14 mouse cellular contexts compared by ENCODE assay signal in the genomic region with DNA sequence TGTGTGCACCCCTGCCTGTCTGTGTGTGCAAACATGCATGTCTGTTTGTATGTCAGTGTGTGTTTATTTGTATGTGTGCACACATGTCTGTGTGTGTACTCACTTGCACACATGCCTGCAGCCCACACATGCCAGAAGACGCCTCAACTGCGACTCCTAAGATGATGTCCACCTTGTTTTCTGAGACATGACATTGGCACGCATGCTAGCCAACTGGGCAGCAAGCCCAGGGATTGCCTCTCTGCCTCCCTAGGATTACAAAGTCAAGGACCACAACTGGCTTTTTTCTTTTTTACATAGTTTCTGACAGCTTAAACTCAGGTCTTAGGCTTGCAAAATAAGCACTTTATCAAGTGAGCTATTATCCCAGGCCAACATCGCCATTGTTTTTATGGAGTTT. TPM values are rescaled to one million over a fixed set of nuclear protein-coding genes. Genes with fewer than 3 reads are reported as not detected.
DNase-seq lines count a peak whose midpoint lies in the region; ATAC-seq and TF ChIP-seq lines count a peak whose summit lies in the region.
"Had no signal": no experiment of that assay in that cellular context is flagged by ENCODE, and none has a peak within 500 bp of the region (broad histone marks: within the 10 kb centered on the region; RNA-seq: fewer than 3 reads in every experiment).

No protein-coding gene starts in this region.

- 60% methylated on average over 4 of the region's 4 CpGs for WGBS in heart, postnatal 0 days
- 88% methylated on average over 4 of the region's 4 CpGs for WGBS in midbrain, embryonic 11.5 days
- WGBS in midbrain, embryonic 16.5 days: 71% methylated on average over 4 of the region's 4 CpGs
- WGBS in embryonic facial prominence, embryonic 15.5 days: 59% methylated on average over 4 of the region's 4 CpGs
- 52% methylated on average over 4 of the region's 4 CpGs for WGBS in stomach, embryonic 16.5 days

- H3K36me3 ChIP-seq in heart, postnatal 0 days (replicated peaks; ENCODE audit: control insufficient read depth, insufficient read depth, low read length): no peaks in the 10 kb centered on the region
- no peaks in the 10 kb centered on the region for H3K36me3 ChIP-seq in midbrain, embryonic 11.5 days (ENCODE audit: control insufficient read depth, insufficient read depth, low read length)
- H3K36me3 ChIP-seq in midbrain, embryonic 16.5 days (ENCODE audit: control insufficient read depth, insufficient read depth, low read length): no peaks in the 10 kb centered on the region
- H3K36me3 ChIP-seq in embryonic facial prominence, embryonic 15.5 days: no peaks in the 10 kb centered on the region
- H3K36me3 ChIP-seq in stomach, embryonic 16.5 days (ENCODE audit: control insufficient read depth, insufficient read depth, low read length): no peaks in the 10 kb centered on the region
- H3K36me3 ChIP-seq: G1E; midbrain, embryonic 13.5 days had no signal

- H3K9me3 ChIP-seq in heart, postnatal 0 days (replicated peaks; ENCODE audit: control insufficient read depth, low read length): no peaks in the 10 kb centered on the region
- H3K9me3 ChIP-seq in midbrain, embryonic 11.5 days (ENCODE audit: control insufficient read depth, low read length): no peaks in the 10 kb centered on the region
- no peaks in the 10 kb centered on the region for H3K9me3 ChIP-seq in midbrain, embryonic 16.5 days (replicated peaks; ENCODE audit: control insufficient read depth, low read length, poor library complexity, severe bottlenecking)
- H3K9me3 ChIP-seq in embryonic facial prominence, embryonic 15.5 days (replicated peaks): no peaks in the 10 kb centered on the region
- no peaks in the 10 kb centered on the region for H3K9me3 ChIP-seq in stomach, embryonic 16.5 days (replicated peaks; ENCODE audit: control insufficient read depth, low read length)
- H3K9me3 ChIP-seq: G1E had no signal

- H3K27me3 ChIP-seq in heart, postnatal 0 days (ENCODE audit: control insufficient read depth, insufficient read depth, low read length): 0 out of 2 replicates have a peak, but pooled peaks cover 4% of the 10 kb centered on the region
- no peaks in the 10 kb centered on the region for H3K27me3 ChIP-seq in midbrain, embryonic 11.5 days (ENCODE audit: control insufficient read depth, insufficient read depth, low read length)
- H3K27me3 ChIP-seq in midbrain, embryonic 16.5 days (ENCODE audit: control insufficient read depth, insufficient read depth, low read depth, low read length): no peaks in the 10 kb centered on the region
- H3K27me3 ChIP-seq in embryonic facial prominence, embryonic 15.5 days: no peaks in the 10 kb centered on the region
- H3K27me3 ChIP-seq in stomach, embryonic 16.5 days (ENCODE audit: control insufficient read depth, insufficient read depth, low read length): no peaks in the 10 kb centered on the region
- H3K27me3 ChIP-seq: midbrain, embryonic 13.5 days had no signal

- TF ChIP-seq CTCF in heart, postnatal 0 days (IDR thresholded peaks at IDR 0.05; ENCODE audit: low read depth): no peak

- 0 out of 2 replicates have a peak, but pooled peaks cover 3% of the 10 kb centered on the region for H3K4me1 ChIP-seq in heart, postnatal 0 days (ENCODE audit: control insufficient read depth, insufficient read depth)
- no peaks in the 10 kb centered on the region; the same call in none of the 2 replicates for H3K4me1 ChIP-seq in midbrain, embryonic 11.5 days (ENCODE audit: control insufficient read depth, insufficient read depth, low read length)
- H3K4me1 ChIP-seq in midbrain, embryonic 16.5 days (ENCODE audit: control insufficient read depth, insufficient read depth, low read length): no peaks in the 10 kb centered on the region
- H3K4me1 ChIP-seq in embryonic facial prominence, embryonic 15.5 days: peaks cover 39% of the 10 kb centered on the region
- peaks cover 19% of the 10 kb centered on the region for H3K4me1 ChIP-seq in stomach, embryonic 16.5 days (ENCODE audit: control insufficient read depth, insufficient read depth, low read length)

- no peak for ATAC-seq in heart, postnatal 0 days (ENCODE audit: insufficient read depth, low read depth)
- no peak for ATAC-seq in midbrain, embryonic 11.5 days (ENCODE audit: low FRiP score)
- no peak for ATAC-seq in midbrain, embryonic 16.5 days
- no peak for ATAC-seq in embryonic facial prominence, embryonic 15.5 days (ENCODE audit: insufficient number of reproducible peaks, low FRiP score, low TSS enrichment, low read depth)
- no peak for ATAC-seq in stomach, embryonic 16.5 days (ENCODE audit: insufficient read depth, low FRiP score)
- ATAC-seq: midbrain, embryonic 13.5 days had no signal

- no peak overlapping the region for H3K27ac ChIP-seq in heart, postnatal 0 days (ENCODE audit: low read depth)
- H3K27ac ChIP-seq in midbrain, embryonic 11.5 days (ENCODE audit: low read depth, low read length): no peak overlapping the region
- H3K27ac ChIP-seq in midbrain, embryonic 16.5 days (ENCODE audit: low read length): no peak overlapping the region
- H3K27ac ChIP-seq in embryonic facial prominence, embryonic 15.5 days (replicated peaks): peak overlapping the region; percentile 95
- no peak overlapping the region; the same call in 1 of the 2 replicates for H3K27ac ChIP-seq in stomach, embryonic 16.5 days (ENCODE audit: low read length)
- H3K27ac ChIP-seq: liver, embryonic 14.5 days; midbrain, embryonic 13.5 days had no signal

- H3K4me3 ChIP-seq in heart, postnatal 0 days (ENCODE audit: low read depth, low read length): no peak overlapping the region
- H3K4me3 ChIP-seq in midbrain, embryonic 11.5 days (ENCODE audit: low read depth, low read length): no peak overlapping the region
- H3K4me3 ChIP-seq in midbrain, embryonic 16.5 days (ENCODE audit: low read depth, low read length): no peak overlapping the region
- H3K4me3 ChIP-seq in embryonic facial prominence, embryonic 15.5 days (replicated peaks): peak overlapping the region; percentile 49
- 0 out of 2 replicates have a peak overlapping the region, but pooled peaks have one; percentile 11 for H3K4me3 ChIP-seq in stomach, embryonic 16.5 days (replicated peaks; ENCODE audit: low read length)
- H3K4me3 ChIP-seq: heart, adult 2 months; midbrain, embryonic 13.5 days had no signal

- H3K4me2 ChIP-seq in heart, postnatal 0 days (ENCODE audit: low read depth, low read length): peak overlapping the region; percentile 12; the same call in 1 of the 2 replicates
- H3K4me2 ChIP-seq in midbrain, embryonic 11.5 days: no peak overlapping the region
- no peak overlapping the region for H3K4me2 ChIP-seq in midbrain, embryonic 16.5 days (ENCODE audit: low read length)
- H3K4me2 ChIP-seq in embryonic facial prominence, embryonic 15.5 days (replicated peaks): peak overlapping the region; percentile 45
- H3K4me2 ChIP-seq in stomach, embryonic 16.5 days (ENCODE audit: low read depth, low read length): peak overlapping the region; percentile 37
- H3K4me2 ChIP-seq: midbrain, embryonic 13.5 days had no signal

- no peak for DNase-seq in heart, postnatal 0 days (ENCODE audit: low spot score)
- no peak for DNase-seq in heart, adult 9 months (ENCODE audit: low spot score in 2 of 2)
- DNase-seq in midbrain, embryonic 11.5 days (ENCODE audit: low spot score, missing footprints): peak; percentile 39
- no peak for DNase-seq in B cell, adult 2 months
- DNase-seq in frontal cortex, postnatal 25 days (ENCODE audit: low spot score in 2 of 2): no peak
- DNase-seq: cerebellum, adult 9-11 months; thymus, postnatal 4 days had no signal

- TF ChIP-seq EP300 in heart, postnatal 0 days (IDR thresholded peaks at IDR 0.05; ENCODE audit: low read depth): no peak

- H3K9ac ChIP-seq in heart, postnatal 0 days (replicated peaks; ENCODE audit: low read depth, low read length): no peak overlapping the region
- no peak overlapping the region for H3K9ac ChIP-seq in midbrain, embryonic 11.5 days (ENCODE audit: low read length)
- no peak overlapping the region for H3K9ac ChIP-seq in midbrain, embryonic 16.5 days (ENCODE audit: low read depth, low read length)
- no peak overlapping the region for H3K9ac ChIP-seq in embryonic facial prominence, embryonic 15.5 days
- H3K9ac ChIP-seq in stomach, embryonic 16.5 days (ENCODE audit: low read length): no peak overlapping the region
- H3K9ac ChIP-seq: liver, embryonic 14.5 days; midbrain, embryonic 13.5 days had no signal

RNA-seq across cellular contexts. Expression of a gene that starts 2.4 kb away (rescaled TPM):
- 17.5 and 23.1 TPM in 2 replicates for total RNA-seq in heart, postnatal 0 days (2014; rRNA removed; ENCODE audit: low replicate concordance)
- 12.3 and 13.4 TPM in 2 replicates for polyA plus RNA-seq in heart, postnatal 0 days (2015; fragmentation: Nextera tagmentation; extraction: Ambion mirVana)
- polyA plus RNA-seq in midbrain, embryonic 11.5 days (2014; fragmentation: Nextera tagmentation; extraction: Ambion mirVana): 14.0 and 17.0 TPM in 2 replicates
- 4.6 TPM in 2 replicates for polyA plus RNA-seq in midbrain, embryonic 16.5 days (2015; fragmentation: Nextera tagmentation; extraction: Ambion mirVana)
- 131 and 134 TPM in 2 replicates for polyA plus RNA-seq in embryonic facial prominence, embryonic 15.5 days (2015; fragmentation: Nextera tagmentation; extraction: Ambion mirVana)
- 68.7 and 74.7 TPM in 2 replicates for polyA plus RNA-seq in stomach, embryonic 16.5 days (2015; fragmentation: Nextera tagmentation; extraction: Ambion mirVana)
- polyA plus RNA-seq: G1E had no signal

Comparison
In these comparisons a context has a peak if more than half of its experiments do, and no peak if none do; other contexts are left out.
1. H3K4me2 ChIP-seq: peak in heart, postnatal 0 days (single experiment), embryonic facial prominence, embryonic 15.5 days (single experiment) and stomach, embryonic 16.5 days (single experiment); none in midbrain, embryonic 11.5 days (single experiment) and midbrain, embryonic 16.5 days (single experiment).
2. H3K4me3 ChIP-seq: peak in embryonic facial prominence, embryonic 15.5 days (single experiment) and stomach, embryonic 16.5 days (single experiment); none in heart, postnatal 0 days (single experiment), midbrain, embryonic 11.5 days (single experiment) and midbrain, embryonic 16.5 days (single experiment).